In genomic region chr1:74460273-74460672, GRCm38 (mm10) we compare ENCODE assay signal across 9 mouse cellular contexts. TPM values are rescaled to one million over a fixed set of nuclear protein-coding genes. Genes with fewer than 3 reads are reported as not detected.
A peak's percentile ranks its signal among the peaks of the same experiment; 100 is the strongest.
DNase-seq lines count a peak whose midpoint lies in the region; ATAC-seq and TF ChIP-seq lines count a peak whose summit lies in the region.
"Had no signal": no experiment of that assay in that cellular context is flagged by ENCODE, and none has a peak within 500 bp of the region (broad histone marks: within the 10 kb centered on the region; RNA-seq: fewer than 3 reads in every experiment).

No protein-coding gene starts in this region.

- DNase-seq in hindbrain, embryonic 14.5 days (ENCODE audit: low spot score): peak; percentile 38
- DNase-seq in hindbrain, embryonic 10.5 days (ENCODE audit: low spot score): no peak
- DNase-seq in CD4-positive, CD25-positive, alpha-beta regulatory T cell, adult 2 months (ENCODE audit: low read depth, low spot score): peak; percentile 72
- DNase-seq in adrenal gland, postnatal 10 days: peak; percentile 68
- peak; percentile 63 for DNase-seq in embryonic facial prominence, embryonic 11.5 days (ENCODE audit: low spot score)
- peak; percentile 40 to 62 for DNase-seq in layer of hippocampus, adult 2 months (ENCODE audit: low spot score in 2 of 2)
- peak; percentile 56 for DNase-seq in retina, postnatal 1 day
- no peak for DNase-seq in urinary bladder, adult 2 months (ENCODE audit: low spot score)

- no peaks in the 10 kb centered on the region for H3K27me3 ChIP-seq in hindbrain, embryonic 14.5 days (ENCODE audit: control insufficient read depth, insufficient read depth, low read length)
- H3K27me3 ChIP-seq in hindbrain, embryonic 10.5 days (ENCODE audit: insufficient read depth, poor library complexity, severe bottlenecking): no peaks in the 10 kb centered on the region
- H3K27me3 ChIP-seq in embryonic facial prominence, embryonic 11.5 days (ENCODE audit: control insufficient read depth, insufficient read depth, low read length): no peaks in the 10 kb centered on the region
- H3K27me3 ChIP-seq: neural tube, embryonic 12.5 days had no signal

- no peaks in the 10 kb centered on the region for H3K9me3 ChIP-seq in hindbrain, embryonic 14.5 days (ENCODE audit: control insufficient read depth, low read length)
- no peaks in the 10 kb centered on the region for H3K9me3 ChIP-seq in hindbrain, embryonic 10.5 days
- no peaks in the 10 kb centered on the region for H3K9me3 ChIP-seq in embryonic facial prominence, embryonic 11.5 days (replicated peaks; ENCODE audit: control insufficient read depth, low read length)
- H3K9me3 ChIP-seq: neural tube, embryonic 12.5 days had no signal

- TF ChIP-seq CTCF in layer of hippocampus, adult 2 months (conservative IDR thresholded peaks at IDR 0.05): peak; percentile 93

- H3K9ac ChIP-seq in hindbrain, embryonic 14.5 days: no peak overlapping the region
- H3K9ac ChIP-seq in embryonic facial prominence, embryonic 11.5 days (replicated peaks; ENCODE audit: low read length): no peak overlapping the region
- H3K9ac ChIP-seq: neural tube, embryonic 12.5 days had no signal

- H3K4me3 ChIP-seq in hindbrain, embryonic 14.5 days (replicated peaks; ENCODE audit: low read length): no peak overlapping the region
- no peak overlapping the region for H3K4me3 ChIP-seq in hindbrain, embryonic 10.5 days
- H3K4me3 ChIP-seq in embryonic facial prominence, embryonic 11.5 days (ENCODE audit: low read depth, low read length): no peak overlapping the region
- H3K4me3 ChIP-seq in layer of hippocampus, adult 2 months: no peak overlapping the region
- H3K4me3 ChIP-seq: neural tube, embryonic 12.5 days had no signal

- no peak for ATAC-seq in hindbrain, embryonic 14.5 days (ENCODE audit: low FRiP score)
- no peak for ATAC-seq in embryonic facial prominence, embryonic 11.5 days (replicated peaks; ENCODE audit: insufficient number of reproducible peaks, low FRiP score, low TSS enrichment, low read depth)

- H3K36me3 ChIP-seq in hindbrain, embryonic 14.5 days (replicated peaks; ENCODE audit: control insufficient read depth, insufficient read depth): peaks cover 82% of the 10 kb centered on the region
- H3K36me3 ChIP-seq in hindbrain, embryonic 10.5 days: peaks cover 95% of the 10 kb centered on the region
- H3K36me3 ChIP-seq in embryonic facial prominence, embryonic 11.5 days (replicated peaks; ENCODE audit: control insufficient read depth, insufficient read depth, low read depth, low read length): peaks cover 5% of the 10 kb centered on the region

- H3K27ac ChIP-seq in hindbrain, embryonic 14.5 days: no peak overlapping the region
- H3K27ac ChIP-seq in hindbrain, embryonic 10.5 days: no peak overlapping the region
- H3K27ac ChIP-seq in embryonic facial prominence, embryonic 11.5 days (replicated peaks; ENCODE audit: low read depth, low read length): no peak overlapping the region
- H3K27ac ChIP-seq in layer of hippocampus, adult 2 months: no peak overlapping the region
- H3K27ac ChIP-seq: neural tube, embryonic 12.5 days had no signal

- no peaks in the 10 kb centered on the region for H3K4me1 ChIP-seq in hindbrain, embryonic 14.5 days (replicated peaks; ENCODE audit: control insufficient read depth, insufficient read depth, low read length)
- no peaks in the 10 kb centered on the region for H3K4me1 ChIP-seq in hindbrain, embryonic 10.5 days (replicated peaks)
- H3K4me1 ChIP-seq in embryonic facial prominence, embryonic 11.5 days (ENCODE audit: control insufficient read depth, insufficient read depth, low read length): no peaks in the 10 kb centered on the region
- H3K4me1 ChIP-seq: neural tube, embryonic 12.5 days had no signal

- WGBS in hindbrain, embryonic 14.5 days: 68% methylated on average over 2 of the region's 2 CpGs
- 83% methylated on average over 2 of the region's 2 CpGs for WGBS in hindbrain, embryonic 10.5 days
- 74% methylated on average over 2 of the region's 2 CpGs for WGBS in embryonic facial prominence, embryonic 11.5 days

- H3K4me2 ChIP-seq in hindbrain, embryonic 14.5 days (replicated peaks): no peak overlapping the region
- no peak overlapping the region for H3K4me2 ChIP-seq in embryonic facial prominence, embryonic 11.5 days (ENCODE audit: low read depth, low read length)
- H3K4me2 ChIP-seq: neural tube, embryonic 12.5 days had no signal

RNA-seq across cellular contexts. Expression of gene Cnot9, which starts 45.6 kb away (rescaled TPM):
- polyA plus RNA-seq in hindbrain, embryonic 14.5 days (2014; fragmentation: Nextera tagmentation; extraction: Ambion mirVana): 48.3 and 51.4 TPM in 2 replicates
- 84.6 and 100 TPM in 2 replicates for polyA plus RNA-seq in hindbrain, embryonic 10.5 days (2016; fragmentation: Nextera tagmentation; extraction: Ambion mirVana)
- 10 to 100 TPM; 31.7 to 35.0 TPM for total RNA-seq in adrenal gland, postnatal 10 days (2021)
- 106 and 112 TPM in 2 replicates for polyA plus RNA-seq in embryonic facial prominence, embryonic 11.5 days (2014; fragmentation: Nextera tagmentation; extraction: Ambion mirVana)
- 10 to 100 TPM; 21.9 to 24.0 TPM for total RNA-seq in layer of hippocampus, adult 2 months (2021)
- polyA plus RNA-seq in urinary bladder, adult 2 months (2012; rRNA removed): 21.0 and 24.0 TPM in 2 replicates

RNA-seq across cellular contexts. Expression of gene Vil1, which starts 51.1 kb away (rescaled TPM):
- polyA plus RNA-seq in hindbrain, embryonic 14.5 days (2014; fragmentation: Nextera tagmentation; extraction: Ambion mirVana): 0.16 and 0.34 TPM in 2 replicates
- polyA plus RNA-seq in hindbrain, embryonic 10.5 days (2016; fragmentation: Nextera tagmentation; extraction: Ambion mirVana): 0.21 and 0.24 TPM in 2 replicates
- 1 to 10 TPM; 2.6 to 2.9 TPM for total RNA-seq in adrenal gland, postnatal 10 days (2021)
- polyA plus RNA-seq in embryonic facial prominence, embryonic 11.5 days (2014; fragmentation: Nextera tagmentation; extraction: Ambion mirVana): 0.07 and 0.11 TPM in 2 replicates
- total RNA-seq in layer of hippocampus, adult 2 months (2021): under 1 TPM; 0.49 to 0.72 TPM
- 0.07 and 0.10 TPM in 2 replicates for polyA plus RNA-seq in urinary bladder, adult 2 months (2012; rRNA removed)

Comparison
In these comparisons a context has a peak if more than half of its experiments do, and no peak if none do; other contexts are left out.
1. DNase-seq: peak in hindbrain, embryonic 14.5 days (single experiment), CD4-positive, CD25-positive, alpha-beta regulatory T cell, adult 2 months (single experiment), adrenal gland, postnatal 10 days (single experiment), embryonic facial prominence, embryonic 11.5 days (single experiment), layer of hippocampus, adult 2 months (2 of 2) and retina, postnatal 1 day (single experiment); none in hindbrain, embryonic 10.5 days (single experiment) and urinary bladder, adult 2 months (single experiment).